Mouse (Mus musculus): ENCODE data around the gene Ndufs7. TPM values are rescaled to one million over a fixed set of nuclear protein-coding genes. Genes with fewer than 3 reads are reported as not detected.
"Not testable (repeated sequence)": the region's sequence is repeated elsewhere in the genome, so short reads cannot be mapped to it uniquely, and the experiment has no call there.

Ndufs7 gene
- total and polyA plus RNA-seq, 2 experiments from 2014 or later = 291 to 430 TPM

DNA sequence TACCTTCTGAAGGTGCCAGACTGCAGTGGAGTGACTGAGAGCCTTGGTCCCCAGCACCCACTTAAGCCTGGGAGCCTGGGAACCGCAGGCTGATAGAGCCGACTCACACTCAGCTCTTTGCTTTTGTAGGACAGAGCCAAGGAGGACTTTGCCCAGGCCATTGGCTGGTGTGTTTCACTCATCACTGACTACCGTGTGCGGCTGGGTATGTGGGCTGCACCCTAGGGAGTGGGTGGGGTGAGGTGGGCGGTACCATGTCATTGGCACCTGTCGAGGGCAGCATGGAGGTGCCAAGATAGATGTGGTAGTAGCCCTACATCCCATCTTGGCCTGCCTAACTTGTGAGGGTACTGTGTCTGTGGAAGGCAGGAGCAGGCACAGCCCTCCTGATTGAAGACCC, 9.1 kb upstream of the Ndufs7 start:
- Histone ChIP-seq H3K27ac (no peak overlapping the region), H3K4me3 (ENCODE audit: low read length) (no peak overlapping the region), H3K36me3 (ENCODE audit: insufficient read depth, low read length) (peaks cover 67% of the 10 kb centered on the region), H3K9ac (replicated peaks; ENCODE audit: low read length) (no peak overlapping the region), H3K9me3 (ENCODE audit: low read length) (no peaks in the 10 kb centered on the region), H3K4me2 (ENCODE audit: low read depth, low read length) (no peak overlapping the region), H3K27me3 (ENCODE audit: insufficient read depth, low read length) (no peaks in the 10 kb centered on the region), H3K4me1 (ENCODE audit: insufficient read depth, low read length) (no peaks in the 10 kb centered on the region)
- no peak for TF ChIP-seq CTCF (IDR thresholded peaks at IDR 0.05; ENCODE audit: low read depth)
- no peak for ATAC-seq
- DNase-seq (ENCODE audit: low spot score) = no peak
- WGBS = 86% methylated on average over 6 of the region's 6 CpGs

DNA sequence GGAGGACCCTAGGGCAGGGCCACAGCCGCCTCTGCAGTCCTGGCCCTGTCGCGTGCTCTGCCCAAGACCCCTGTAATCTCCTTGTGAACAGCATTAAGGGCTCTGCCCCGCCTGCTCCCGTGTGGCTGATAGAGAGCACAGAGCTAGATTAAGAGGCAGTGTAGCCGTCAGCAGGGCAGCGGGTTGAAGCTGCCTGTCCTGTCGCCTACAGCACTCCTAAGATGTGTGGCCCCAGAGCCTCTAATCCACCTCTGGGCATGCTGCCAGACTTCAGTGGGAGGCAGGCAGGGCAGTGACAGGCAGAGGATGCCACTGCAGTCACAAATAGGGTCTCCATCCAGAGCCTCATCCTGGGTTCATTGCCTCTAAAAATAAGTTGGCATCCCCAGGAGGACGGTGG, 6.8 kb upstream of the Ndufs7 start:
- 36% methylated on average over 9 of the region's 9 CpGs for WGBS

DNA sequence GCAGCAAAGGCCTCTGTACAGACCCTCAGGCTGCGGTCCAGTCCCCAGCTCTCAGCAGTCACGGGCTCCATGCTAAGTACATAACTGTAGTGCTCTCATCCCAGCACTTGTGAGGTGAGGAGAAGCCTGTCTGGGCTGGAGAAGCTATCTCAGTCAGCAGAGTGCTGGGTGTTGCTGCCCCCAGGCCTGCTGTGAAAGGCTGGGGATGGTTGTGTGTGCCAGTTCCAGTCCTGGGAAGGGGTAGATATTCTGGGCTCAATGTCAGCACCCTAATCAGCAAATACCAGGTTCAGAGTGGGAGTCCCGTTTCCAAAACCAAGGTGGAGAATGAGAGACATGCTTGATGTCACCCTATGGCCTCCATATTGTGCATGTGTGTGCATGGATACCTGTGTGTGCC, 6.3 kb upstream of the Ndufs7 start:
- H3K36me3 ChIP-seq (ENCODE audit: insufficient read depth, low read length) = peaks cover 55% of the 10 kb centered on the region
- H3K27me3 ChIP-seq (ENCODE audit: insufficient read depth, low read length) = no peaks in the 10 kb centered on the region
- no peaks in the 10 kb centered on the region for H3K4me1 ChIP-seq (ENCODE audit: insufficient read depth, low read length)
- H3K27ac ChIP-seq = no peak overlapping the region
- no peak for TF ChIP-seq CTCF (IDR thresholded peaks at IDR 0.05; ENCODE audit: low read depth)
- no peak overlapping the region for H3K4me2 ChIP-seq (ENCODE audit: low read depth, low read length)
- no peak overlapping the region for H3K4me3 ChIP-seq (ENCODE audit: low read length)
- H3K9ac ChIP-seq (replicated peaks; ENCODE audit: low read length) = no peak overlapping the region; the same call in 1 of the 2 replicates
- no peaks in the 10 kb centered on the region for H3K9me3 ChIP-seq (ENCODE audit: low read length)
- 91% methylated on average over 3 of the region's 3 CpGs for WGBS
- no peak for DNase-seq (ENCODE audit: low spot score)
- ATAC-seq = no peak

More for the DNA sequence above, 6.8 kb upstream of the Ndufs7 start:
- ATAC-seq (no peak), DNase-seq (ENCODE audit: low spot score) (peak; percentile 53)
- no peaks in the 10 kb centered on the region for H3K4me1 ChIP-seq (ENCODE audit: insufficient read depth, low read length)
- peaks cover 55% of the 10 kb centered on the region for H3K36me3 ChIP-seq (ENCODE audit: insufficient read depth, low read length)
- no peak overlapping the region for H3K27ac ChIP-seq
- H3K9ac ChIP-seq (replicated peaks; ENCODE audit: low read length) = no peak overlapping the region
- no peak overlapping the region for H3K4me2 ChIP-seq (ENCODE audit: low read depth, low read length)
- H3K9me3 ChIP-seq (ENCODE audit: low read length) = no peaks in the 10 kb centered on the region
- no peaks in the 10 kb centered on the region for H3K27me3 ChIP-seq (ENCODE audit: insufficient read depth, low read length)
- no peak for TF ChIP-seq CTCF (IDR thresholded peaks at IDR 0.05; ENCODE audit: low read depth)
- H3K4me3 ChIP-seq (ENCODE audit: low read length) = no peak overlapping the region

- ATAC-seq (no peak), DNase-seq (ENCODE audit: low spot score) (peak; percentile 81)
- TF ChIP-seq CTCF (IDR thresholded peaks at IDR 0.05; ENCODE audit: low read depth) = peak; percentile 59
- H3K27ac ChIP-seq = no peak overlapping the region
- no peaks in the 10 kb centered on the region for H3K9me3 ChIP-seq (ENCODE audit: low read length)
- peaks cover 35% of the 10 kb centered on the region for H3K36me3 ChIP-seq (ENCODE audit: insufficient read depth, low read length)
- H3K4me2 ChIP-seq (ENCODE audit: low read depth, low read length) = no peak overlapping the region
- no peaks in the 10 kb centered on the region for H3K27me3 ChIP-seq (ENCODE audit: insufficient read depth, low read length)
- H3K4me3 ChIP-seq (ENCODE audit: low read length) = no peak overlapping the region
- 18% methylated on average over 5 of the region's 5 CpGs for WGBS
- H3K4me1 ChIP-seq (ENCODE audit: insufficient read depth, low read length) = peaks cover 1% of the 10 kb centered on the region
- H3K9ac ChIP-seq (replicated peaks; ENCODE audit: low read length) = no peak overlapping the region
Measured at GRCm38 (mm10) chr10:80244791-80245399, 4.0 kb upstream of the Ndufs7 start.

- H3K4me1 ChIP-seq (ENCODE audit: insufficient read depth, low read length) = peaks cover 7% of the 10 kb centered on the region
- WGBS = 3% methylated on average over 4 of the region's 4 CpGs
- TF ChIP-seq CTCF (IDR thresholded peaks at IDR 0.05; ENCODE audit: low read depth) = peak; percentile 94
- peaks cover 30% of the 10 kb centered on the region for H3K36me3 ChIP-seq (ENCODE audit: insufficient read depth, low read length)
- H3K4me3 ChIP-seq (ENCODE audit: low read length) = no peak overlapping the region
- no peak for ATAC-seq
- H3K9ac ChIP-seq (replicated peaks; ENCODE audit: low read length) = no peak overlapping the region
- H3K4me2 ChIP-seq (ENCODE audit: low read depth, low read length) = no peak overlapping the region
- peak; percentile 92 for DNase-seq (ENCODE audit: low spot score)
- no peaks in the 10 kb centered on the region for H3K27me3 ChIP-seq (ENCODE audit: insufficient read depth, low read length)
- no peak overlapping the region for H3K27ac ChIP-seq
- H3K9me3 ChIP-seq (ENCODE audit: low read length) = no peaks in the 10 kb centered on the region
Measured at GRCm38 (mm10) chr10:80245600-80245999, 3.3 kb upstream of the Ndufs7 start.

- ATAC-seq = no peak
- H3K27ac ChIP-seq = no peak overlapping the region
- no peak overlapping the region for H3K4me3 ChIP-seq (ENCODE audit: low read length)
- H3K27me3 ChIP-seq (ENCODE audit: insufficient read depth, low read length) = no peaks in the 10 kb centered on the region
- H3K4me1 ChIP-seq (ENCODE audit: insufficient read depth, low read length) = peaks cover 7% of the 10 kb centered on the region
- TF ChIP-seq CTCF (IDR thresholded peaks at IDR 0.05; ENCODE audit: low read depth) = peak; percentile 69
- WGBS = 29% methylated on average over 6 of the region's 6 CpGs
- H3K4me2 ChIP-seq (ENCODE audit: low read depth, low read length) = no peak overlapping the region
- DNase-seq (ENCODE audit: low spot score) = peak; percentile 75
- H3K36me3 ChIP-seq (ENCODE audit: insufficient read depth, low read length) = peaks cover 11% of the 10 kb centered on the region
- H3K9ac ChIP-seq (replicated peaks; ENCODE audit: low read length) = no peak overlapping the region
- H3K9me3 ChIP-seq (ENCODE audit: low read length) = no peaks in the 10 kb centered on the region
Measured at GRCm38 (mm10) chr10:80247849-80248248, 1.1 kb upstream of the Ndufs7 start.

GRCm38 (mm10) chr10:80248437-80248836, 484 bp upstream of the Ndufs7 start:
- not testable (repeated sequence) for H3K9ac ChIP-seq (replicated peaks; ENCODE audit: low read length); H3K36me3 ChIP-seq (ENCODE audit: insufficient read depth, low read length); H3K9me3 ChIP-seq (ENCODE audit: low read length); ATAC-seq; H3K4me1 ChIP-seq (ENCODE audit: insufficient read depth, low read length); H3K27ac ChIP-seq; DNase-seq (ENCODE audit: low spot score); H3K27me3 ChIP-seq (ENCODE audit: insufficient read depth, low read length)
- WGBS = 35% methylated on average over 3 of the region's 3 CpGs
- Histone ChIP-seq H3K4me3 (ENCODE audit: low read length) (peak overlapping the region; percentile 81), H3K4me2 (ENCODE audit: low read depth, low read length) (peak overlapping the region; percentile 90)
